Comparison of ENCODE assay signal across 8 mouse cellular contexts in the genomic region with DNA sequence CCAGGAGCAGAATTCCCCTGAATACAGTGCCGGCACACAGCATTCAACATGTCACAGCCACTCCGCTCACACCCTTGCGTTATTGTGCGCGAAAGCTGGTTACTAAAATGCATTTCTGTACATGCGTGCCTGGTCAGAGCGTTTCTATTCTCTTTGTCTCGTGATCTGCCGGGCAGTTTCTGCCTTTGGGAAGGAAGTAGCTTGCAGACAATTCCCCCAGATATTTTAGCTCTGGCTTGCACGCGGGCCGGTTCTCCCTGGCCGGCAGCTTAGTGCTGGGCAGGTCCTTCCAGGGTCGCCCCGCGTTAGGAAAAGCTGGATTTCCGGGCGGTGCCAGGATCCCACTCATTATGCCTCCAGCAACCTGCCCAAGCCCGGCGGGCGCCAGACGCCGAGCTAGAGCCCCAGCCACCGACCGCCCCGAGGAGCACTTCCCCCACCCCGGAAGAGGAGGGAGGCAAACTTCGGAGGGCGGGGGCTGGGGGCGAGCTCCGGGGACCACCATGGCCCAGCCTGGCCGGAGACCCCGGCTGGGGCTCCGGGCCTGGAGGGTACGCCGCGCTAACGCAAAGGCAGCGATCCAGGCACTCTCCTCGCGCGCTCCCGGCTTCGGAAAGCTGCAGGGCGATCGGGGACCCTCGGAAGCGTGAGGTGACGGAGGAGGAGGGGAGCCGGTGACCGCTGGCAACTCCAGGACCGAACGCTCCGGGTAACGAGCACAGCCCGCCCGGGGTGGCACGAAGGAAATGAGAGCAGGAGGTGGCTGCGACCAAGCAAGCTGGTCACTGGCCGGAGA. TPM values are rescaled to one million over a fixed set of nuclear protein-coding genes. Genes with fewer than 3 reads are reported as not detected.
DNase-seq lines count a peak whose midpoint lies in the region; ATAC-seq and TF ChIP-seq lines count a peak whose summit lies in the region.

No protein-coding gene starts in this region.

- H3K4me2 ChIP-seq in kidney, embryonic 14.5 days (replicated peaks; ENCODE audit: low read depth, low read length), result peak overlapping the region; percentile 84

- peak overlapping the region; percentile 90 for H3K4me3 ChIP-seq in heart, adult 2 months
- peak overlapping the region; percentile 92 for H3K4me3 ChIP-seq in kidney, embryonic 14.5 days (ENCODE audit: low read length)
- peak overlapping the region; percentile 96 for H3K4me3 ChIP-seq in lung, adult 2 months (replicated peaks; ENCODE audit: extremely low read depth, low read depth, low read length)
- H3K4me3 ChIP-seq in olfactory bulb, adult 2 months (ENCODE audit: insufficient read depth, low read depth, low read length), result peak overlapping the region; percentile 92

- intact Hi-C loops in heart, adult 2 months (cut with DNase I), result loop anchor here (2.0 to 5.0 kb wide), 3 partner anchors 30 to 555 kb away; no protein-coding TSS in a partner anchor

- peak; percentile 46 for ATAC-seq in kidney, embryonic 14.5 days (ENCODE audit: low FRiP score, low TSS enrichment)

- TF ChIP-seq EP300 in heart, adult 2 months (IDR thresholded peaks at IDR 0.05; ENCODE audit: insufficient read depth, low read depth, low read length), result no peak

- H3K79me2 ChIP-seq in heart, adult 2 months (replicated peaks; ENCODE audit: control insufficient read depth, insufficient read depth, low read length), result peaks cover 13% of the 10 kb centered on the region

- peak overlapping the region; percentile 97 for H3K9ac ChIP-seq in heart, adult 2 months (ENCODE audit: low read depth, low read length)
- H3K9ac ChIP-seq in kidney, embryonic 14.5 days (ENCODE audit: low read depth, low read length), result peak overlapping the region; percentile 91

- peaks cover 18% of the 10 kb centered on the region for H3K36me3 ChIP-seq in heart, adult 2 months (ENCODE audit: control insufficient read depth, insufficient read depth, low read length)
- no peaks in the 10 kb centered on the region for H3K36me3 ChIP-seq in kidney, embryonic 14.5 days (ENCODE audit: control insufficient read depth, insufficient read depth, low read length)

- peaks cover 17% of the 10 kb centered on the region for H3K4me1 ChIP-seq in heart, adult 2 months (ENCODE audit: control insufficient read depth, insufficient read depth, low read length)
- peaks cover 28% of the 10 kb centered on the region for H3K4me1 ChIP-seq in kidney, embryonic 14.5 days (ENCODE audit: control insufficient read depth, insufficient read depth, low read length)
- H3K4me1 ChIP-seq in lung, adult 2 months (ENCODE audit: control insufficient read depth, insufficient read depth, low read length), result peaks cover 22% of the 10 kb centered on the region
- H3K4me1 ChIP-seq in olfactory bulb, adult 2 months (ENCODE audit: control insufficient read depth, insufficient read depth, low read length), result peaks cover 16% of the 10 kb centered on the region

- WGBS in heart, adult 2 months, result under 1% methylated on average over 58 of the region's 60 CpGs
- under 1% methylated on average over 57 of the region's 60 CpGs for WGBS in kidney, embryonic 14.5 days
- WGBS in lung, adult 2 months, result under 1% methylated on average over 60 of the region's 60 CpGs
- under 1% methylated on average over 60 of the region's 60 CpGs for WGBS in olfactory bulb, adult 2 months

- peak overlapping the region; percentile 96 for H3K27ac ChIP-seq in heart, adult 2 months
- peak overlapping the region; percentile 97 for H3K27ac ChIP-seq in kidney, embryonic 14.5 days (ENCODE audit: low read depth, low read length)
- peak overlapping the region; percentile 86 for H3K27ac ChIP-seq in olfactory bulb, adult 2 months (ENCODE audit: insufficient read depth, low read depth, low read length)

- TF ChIP-seq POLR2A in heart, adult 2 months (IDR thresholded peaks at IDR 0.05; ENCODE audit: insufficient read depth, low read depth, low read length), result peak; percentile 44
- TF ChIP-seq POLR2A in lung, adult 2 months (IDR thresholded peaks at IDR 0.05; ENCODE audit: borderline replicate concordance, extremely low read depth, low read depth, low read length), result no peak; the same call in 1 of the 2 replicates
- no peak for TF ChIP-seq POLR2A in olfactory bulb, adult 2 months (IDR thresholded peaks at IDR 0.05; ENCODE audit: insufficient read depth, low read depth, low read length)

- DNase-seq in B cell, adult 2 months, result peak; percentile 51 to 59
- DNase-seq in T-cell, adult 2 months (ENCODE audit: low spot score), result peak; percentile 38
- peak; percentile 77 for DNase-seq in embryo, embryonic 11 days
- peak; percentile 77 to 79 for DNase-seq in heart, adult 2 months
- no peak for DNase-seq in lung, adult 2 months
- peak; percentile 81 for DNase-seq in thymus, postnatal 14 days

- H3K27me3 ChIP-seq in heart, adult 2 months (ENCODE audit: control insufficient read depth, insufficient read depth, low read length), result no peaks in the 10 kb centered on the region
- H3K27me3 ChIP-seq in kidney, embryonic 14.5 days (ENCODE audit: control insufficient read depth, insufficient read depth, low read length), result no peaks in the 10 kb centered on the region

- TF ChIP-seq CTCF in heart, adult 2 months (IDR thresholded peaks at IDR 0.05), result no peak
- no peak for TF ChIP-seq CTCF in lung, adult 2 months (IDR thresholded peaks at IDR 0.05; ENCODE audit: insufficient read depth, low read length)
- TF ChIP-seq CTCF in olfactory bulb, adult 2 months (IDR thresholded peaks at IDR 0.05; ENCODE audit: insufficient read depth, low read depth, low read length), result no peak

- no peaks in the 10 kb centered on the region for H3K9me3 ChIP-seq in kidney, embryonic 14.5 days (ENCODE audit: control insufficient read depth, low read length)

RNA-seq across cellular contexts. Expression of a gene that starts 0.8 kb away (rescaled TPM):
- 100 to 1,000 TPM; 111 to 132 TPM for total RNA-seq in heart, adult 2 months (2021)
- 23.7 and 41.4 TPM in 2 replicates for polyA plus RNA-seq in heart, adult 2 months (2012; rRNA removed)
- 34.9 and 63.2 TPM in 2 replicates for polyA plus RNA-seq in kidney, embryonic 14.5 days (2014; fragmentation: Nextera tagmentation; extraction: Ambion mirVana)
- 15.6 and 25.9 TPM in 2 replicates for polyA plus RNA-seq in lung, adult 2 months (2012; rRNA removed)
- 139 TPM in 1 of 2 replicates, not detected in the other for polyA plus RNA-seq in olfactory bulb, adult 2 months (2012; ENCODE audit: insufficient read depth, insufficient read length, low replicate concordance, missing spikeins)
